Mouse (Mus musculus): ENCODE measurements around the gene Olfr1278. TPM values are rescaled to one million over a fixed set of nuclear protein-coding genes. Genes with fewer than 3 reads are reported as not detected.
"Not testable (repeated sequence)": the region's sequence is repeated elsewhere in the genome, so short reads cannot be mapped to it uniquely, and the experiment has no call there.

Olfr1278 gene
- not detected for total RNA-seq (2021)
- long read RNA-seq, experiment 1, result 0 reads
- long read RNA-seq, experiment 2, result 0 reads

DNA sequence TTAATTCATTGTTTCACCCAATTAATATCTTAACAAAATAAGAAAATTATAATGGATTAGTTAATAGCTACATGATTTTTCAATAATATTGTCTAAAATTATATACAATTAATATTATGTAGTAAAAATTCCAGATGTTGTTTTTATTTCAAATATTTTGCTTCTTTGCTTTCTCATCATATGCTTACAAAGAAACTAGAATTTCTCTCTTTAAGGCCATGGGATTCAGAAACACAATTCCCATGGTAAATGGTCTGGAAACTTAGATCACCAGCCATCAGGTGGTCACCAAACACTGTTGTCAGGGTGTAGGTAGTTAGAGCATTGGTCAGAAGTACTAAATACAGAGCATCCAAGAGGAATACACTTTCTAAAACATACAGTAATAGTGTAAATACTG lies at the start of gene Olfr1278:
Olfr1278 (plus strand) TSS at position 301 of the 400 bp plus-strand sequence.
- DNase-seq, result no peak

DNA sequence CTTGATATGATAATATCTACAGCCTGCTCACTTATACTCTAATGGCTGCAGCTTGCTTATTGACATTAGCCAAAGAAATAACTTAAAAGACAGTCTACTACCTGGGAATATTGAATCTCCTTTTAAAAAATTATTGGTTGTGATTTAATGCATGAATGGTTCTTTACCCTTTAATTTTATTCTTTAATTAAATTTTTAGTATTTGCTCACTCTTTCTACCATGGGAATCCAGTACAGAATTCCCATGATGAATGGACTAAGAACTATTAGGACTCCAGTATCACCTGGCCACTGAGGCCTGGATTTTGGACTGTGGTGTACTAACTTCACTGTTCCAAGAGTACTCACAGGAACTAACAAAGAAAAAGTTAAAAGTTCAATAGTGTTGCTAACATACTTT lies 35.7 kb upstream of the Olfr1278 start, which contains the start of gene Olfr1276:
Olfr1276 (plus strand) TSS at position 301 of the 400 bp plus-strand sequence.
- DNase-seq, result no peak

DNA sequence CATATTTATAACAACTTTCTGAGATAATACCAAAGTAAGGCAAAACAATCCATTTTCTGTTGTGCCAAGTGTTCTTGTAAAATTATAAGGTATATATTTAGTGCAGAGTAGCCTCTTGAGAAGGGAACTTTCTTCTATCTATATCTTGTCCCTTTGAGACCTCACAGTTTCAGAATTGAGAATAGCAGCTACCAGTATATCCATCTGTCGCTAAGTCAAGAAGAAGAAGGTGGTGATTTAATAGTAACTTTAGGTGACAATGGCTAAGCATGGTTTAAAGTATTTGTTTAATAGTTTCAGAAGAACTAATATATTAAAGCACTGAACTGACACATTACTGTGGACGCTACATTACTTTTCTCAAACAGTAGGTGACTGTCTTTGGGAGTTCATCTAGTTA lies 15.9 kb upstream of the Olfr1278 start, which contains the start of gene Olfr1277:
Olfr1277 (minus strand) TSS at position 101 of the 400 bp plus-strand sequence.
- DNase-seq, result no peak

DNA sequence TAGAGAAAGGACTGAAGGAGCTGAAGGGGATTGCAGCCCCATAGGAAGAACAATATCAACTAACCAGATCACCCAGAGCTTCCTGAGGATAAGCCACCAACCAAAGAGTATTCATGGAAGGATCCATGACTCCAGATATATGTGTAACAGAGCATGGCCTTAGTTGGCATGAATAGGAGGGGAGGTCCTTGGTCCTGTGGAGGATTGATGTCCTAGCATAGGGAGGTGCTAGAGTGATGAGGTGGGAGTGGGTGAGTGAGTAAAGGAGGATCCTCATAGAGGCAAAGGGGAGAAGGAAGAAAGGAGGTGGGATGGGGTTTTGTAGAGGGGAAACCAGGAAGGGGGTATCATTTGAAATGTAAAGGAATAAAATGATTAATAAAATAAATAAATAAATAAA lies 8.6 kb downstream of the Olfr1278 start:
- no peak for DNase-seq

DNA sequence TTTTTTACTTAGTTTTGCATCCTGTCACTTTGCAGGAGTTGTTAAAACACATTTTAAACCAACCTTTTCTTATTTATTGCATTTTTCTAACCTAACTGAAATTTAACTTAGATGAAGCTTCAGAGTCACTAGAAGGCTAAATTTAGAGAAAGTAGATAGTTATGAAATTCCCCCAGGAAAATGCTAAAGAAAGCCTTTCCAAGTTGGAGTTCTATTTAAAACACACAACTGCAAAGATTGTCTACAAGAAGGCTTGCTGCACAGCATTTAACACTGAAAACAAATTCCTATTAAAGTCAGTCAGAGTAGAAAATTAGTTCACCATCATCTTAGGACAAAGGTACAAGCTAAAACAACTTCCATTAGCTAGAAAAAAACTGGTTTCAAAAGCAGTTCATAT lies 10.4 kb downstream of the Olfr1278 start, which contains the start of gene Olfr1279:
Olfr1279 (plus strand) TSS at position 262 of the 400 bp plus-strand sequence.
- no peak for DNase-seq

DNA sequence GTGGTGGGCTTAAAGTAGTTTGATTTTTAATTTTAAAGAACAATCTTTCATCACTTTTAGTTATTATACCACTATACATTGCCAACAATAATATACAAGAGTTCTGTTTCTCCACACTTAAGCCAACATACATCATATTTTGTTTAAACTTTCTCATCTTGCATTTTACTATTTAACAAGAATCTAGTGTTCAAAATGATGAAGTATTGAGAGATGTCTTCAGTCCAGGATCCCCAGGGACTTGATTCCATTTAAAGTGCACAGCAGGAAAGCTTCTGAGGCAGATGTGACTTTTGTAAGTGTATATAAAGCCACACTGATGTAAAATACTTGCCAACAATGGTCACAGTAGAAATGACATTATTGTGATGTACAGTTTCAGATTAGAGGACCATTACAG lies 23.8 kb downstream of the Olfr1278 start, which contains the start of gene Olfr1280:
Olfr1280 (plus strand) TSS at position 301 of the 400 bp plus-strand sequence.
- DNase-seq, result no peak

DNA sequence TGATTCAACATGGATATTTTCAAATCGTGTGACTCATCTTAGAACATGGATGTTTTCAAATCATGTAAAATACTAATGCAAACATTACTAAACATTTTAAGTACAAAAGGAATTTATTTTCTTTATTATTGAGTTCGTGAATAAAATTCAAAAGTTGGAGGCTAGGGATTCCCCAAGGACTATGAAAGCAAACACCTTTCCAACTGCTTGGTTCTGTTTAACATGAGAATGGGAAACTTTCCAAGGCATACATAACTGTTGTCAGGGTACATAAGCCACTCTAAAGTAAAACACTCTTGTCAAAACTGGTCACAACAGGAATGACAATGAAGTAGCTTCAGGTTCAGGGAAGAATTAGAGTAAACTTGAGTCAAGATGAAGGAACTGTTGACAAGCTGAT lies 36.3 kb downstream of the Olfr1278 start, which contains the start of gene Olfr1281:
Olfr1281 (plus strand) TSS at position 301 of the 400 bp plus-strand sequence.
- DNase-seq, result no peak

DNA sequence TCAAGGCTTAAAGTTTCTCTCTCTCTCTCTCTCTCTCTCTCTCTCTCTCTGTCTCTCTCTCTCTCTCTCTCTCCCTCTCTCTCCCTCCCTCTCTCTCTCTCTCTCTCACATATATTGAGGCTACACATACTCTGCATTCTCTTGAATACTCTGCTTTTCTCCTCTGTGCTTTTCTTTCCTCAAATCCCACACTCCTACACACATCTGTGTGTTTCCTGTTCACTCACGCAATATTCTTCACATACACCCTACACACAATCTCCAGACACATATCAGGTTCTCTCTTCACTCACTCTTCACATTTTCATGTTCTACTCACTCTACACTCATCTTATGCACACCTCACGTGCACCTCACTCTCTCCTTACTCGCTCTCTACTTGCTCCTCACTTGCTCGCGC lies 43.8 kb downstream of the Olfr1278 start:
- not testable (repeated sequence) for DNase-seq

DNA sequence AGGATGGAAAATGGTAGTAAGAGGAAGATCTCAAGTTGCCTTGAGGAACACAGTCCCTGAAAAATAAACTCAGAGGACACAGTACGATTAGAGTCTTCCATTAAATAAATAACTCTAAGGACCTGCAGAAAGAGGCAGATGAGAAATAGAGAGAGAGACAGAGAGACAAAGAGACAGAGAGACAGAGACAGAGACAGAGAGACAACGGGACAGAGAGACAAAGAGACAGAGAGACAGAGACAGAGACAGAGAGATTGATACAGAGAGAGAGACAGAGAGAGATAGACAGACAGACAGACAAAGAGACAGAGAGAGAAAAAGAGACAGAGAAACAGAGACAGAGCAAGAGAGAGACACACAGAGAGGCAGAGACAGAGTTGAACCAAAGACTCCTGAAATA lies 46.0 kb downstream of the Olfr1278 start, which contains the start of gene Olfr1282:
Olfr1282 (minus strand) TSS at position 101 of the 400 bp plus-strand sequence.
- no peak for DNase-seq

Other genes starting within 250 kb of the Olfr1278 start
- gene Gm13941, start 184.2 kb upstream of the Olfr1278 start, total RNA-seq (2021), result not detected
- not detected for gene Gm15130, start 137.2 kb upstream of the Olfr1278 start, total RNA-seq (2021)
- gene 4930430A15Rik, start 60.5 kb upstream of the Olfr1278 start, total RNA-seq (2021), result not detected
- not detected for gene Olfr1275, start 54.9 kb upstream of the Olfr1278 start, total RNA-seq (2021)
- not detected for gene Olfr1276, start 35.6 kb upstream of the Olfr1278 start, total RNA-seq (2021)
- gene Olfr1277, start 16.0 kb upstream of the Olfr1278 start, total RNA-seq (2021), result not detected
- gene Olfr1279, start 10.5 kb downstream of the Olfr1278 start, total RNA-seq (2021), result not detected
- gene Olfr1280, start 23.9 kb downstream of the Olfr1278 start, total RNA-seq (2021), result not detected
- gene Olfr1281, start 36.4 kb downstream of the Olfr1278 start, total RNA-seq (2021), result not detected
- not detected for gene Olfr1282, start 45.9 kb downstream of the Olfr1278 start, total RNA-seq (2021)
- gene Olfr1283, start 76.7 kb downstream of the Olfr1278 start, total RNA-seq (2021), result not detected
- gene Olfr1284, start 85.4 kb downstream of the Olfr1278 start, total RNA-seq (2021), result not detected
- gene Olfr1286, start 133.0 kb downstream of the Olfr1278 start, total RNA-seq (2021), result not detected
- not detected for gene Olfr1287, start 159.0 kb downstream of the Olfr1278 start, total RNA-seq (2021)
- not detected for gene Olfr1288, start 184.0 kb downstream of the Olfr1278 start, total RNA-seq (2021)
- gene Olfr1289, start 190.7 kb downstream of the Olfr1278 start, total RNA-seq (2021), result not detected
- not detected for gene Olfr1290, start 203.7 kb downstream of the Olfr1278 start, total RNA-seq (2021)
- not detected for gene Olfr1291-ps1, start 207.0 kb downstream of the Olfr1278 start, total RNA-seq (2021)
- gene Olfr1293-ps, start 235.1 kb downstream of the Olfr1278 start, total RNA-seq (2021), result not detected